Mouse (Mus musculus) brain, adult 2 months (tissue): ENCODE results near the gene Catsperz.

Experiments
- DNase-seq: peaks from one replicate; pipeline ENCODE4 v3.0.0; 2011; ENCODE audit warnings: low read depth, low spot score

Gene Catsperz

DNA sequence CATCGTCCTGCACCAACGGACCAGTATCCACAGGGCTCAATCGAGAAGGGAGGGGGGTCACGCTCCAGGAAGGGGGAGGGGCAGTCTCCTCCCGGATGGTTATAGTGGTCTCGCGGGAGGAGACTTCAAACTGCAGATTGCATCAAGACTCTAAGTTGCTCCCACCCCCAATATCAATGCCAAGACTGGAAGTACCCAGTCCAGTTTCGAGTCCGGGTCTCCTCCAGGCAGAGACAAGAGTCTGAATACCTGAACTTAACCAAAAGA lies at the start of gene Catsperz:
Gene Catsperz (minus strand): TSS at position 74 of the 267 bp plus-strand sequence.
- DNase-seq: no peak

DNA sequence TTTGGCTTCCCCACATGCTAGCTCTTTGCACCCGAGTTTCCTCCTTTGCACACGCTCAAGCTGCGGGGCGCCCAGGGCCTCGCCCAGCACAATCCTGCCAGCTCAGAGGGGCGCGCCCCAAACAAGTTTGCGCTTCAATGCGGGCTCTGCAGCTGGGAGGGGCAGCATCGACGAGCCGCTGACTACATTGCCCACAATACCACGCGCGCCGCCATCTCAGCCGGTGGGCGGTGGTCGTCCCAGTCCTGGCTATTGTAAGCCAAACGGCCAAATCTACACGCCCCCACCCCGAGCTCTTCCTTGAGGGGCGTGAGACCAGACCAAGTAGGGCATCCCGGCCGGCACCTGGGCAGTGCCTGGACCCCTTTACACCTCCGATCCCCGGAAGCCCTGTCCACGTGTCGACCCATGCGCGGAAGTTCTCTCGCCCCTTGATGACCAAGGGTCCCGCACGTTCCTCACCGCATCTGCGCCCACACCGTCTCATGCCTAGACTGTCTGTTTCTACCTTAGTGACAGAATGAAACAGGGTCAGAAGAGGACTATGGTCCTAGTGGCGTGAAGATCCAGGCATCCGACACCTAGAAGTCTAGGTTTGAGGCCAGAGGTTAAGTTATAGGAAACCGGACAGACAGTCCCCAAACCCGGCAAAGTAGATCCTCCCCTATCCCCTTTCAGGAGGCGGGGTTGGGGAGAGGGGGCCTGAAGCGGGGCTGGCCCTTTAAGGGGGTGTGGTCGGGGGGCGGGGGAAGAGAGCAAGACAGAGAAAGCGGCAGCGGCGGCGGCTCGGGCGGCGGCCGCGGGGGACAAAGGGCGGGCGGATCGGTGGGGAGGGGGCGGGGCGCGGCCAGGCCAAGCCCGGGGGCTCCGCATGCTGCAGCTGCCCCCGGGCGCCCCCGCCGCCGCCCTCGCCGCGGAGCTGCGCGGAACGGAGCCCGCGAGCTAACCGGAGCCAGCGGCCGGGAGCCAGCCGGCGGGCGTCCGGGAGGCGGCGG lies 49.3 kb upstream of the Catsperz start, which contains the start of gene Ppp1r14b:
Gene Ppp1r14b (plus strand): TSS at position 758 of the 995 bp plus-strand sequence.
- peak; percentile 71 for DNase-seq

- DNase-seq: no peak
Observed at GRCm38 (mm10) chr19:6973581-6974190, 48.5 kb upstream of the Catsperz start.

DNA sequence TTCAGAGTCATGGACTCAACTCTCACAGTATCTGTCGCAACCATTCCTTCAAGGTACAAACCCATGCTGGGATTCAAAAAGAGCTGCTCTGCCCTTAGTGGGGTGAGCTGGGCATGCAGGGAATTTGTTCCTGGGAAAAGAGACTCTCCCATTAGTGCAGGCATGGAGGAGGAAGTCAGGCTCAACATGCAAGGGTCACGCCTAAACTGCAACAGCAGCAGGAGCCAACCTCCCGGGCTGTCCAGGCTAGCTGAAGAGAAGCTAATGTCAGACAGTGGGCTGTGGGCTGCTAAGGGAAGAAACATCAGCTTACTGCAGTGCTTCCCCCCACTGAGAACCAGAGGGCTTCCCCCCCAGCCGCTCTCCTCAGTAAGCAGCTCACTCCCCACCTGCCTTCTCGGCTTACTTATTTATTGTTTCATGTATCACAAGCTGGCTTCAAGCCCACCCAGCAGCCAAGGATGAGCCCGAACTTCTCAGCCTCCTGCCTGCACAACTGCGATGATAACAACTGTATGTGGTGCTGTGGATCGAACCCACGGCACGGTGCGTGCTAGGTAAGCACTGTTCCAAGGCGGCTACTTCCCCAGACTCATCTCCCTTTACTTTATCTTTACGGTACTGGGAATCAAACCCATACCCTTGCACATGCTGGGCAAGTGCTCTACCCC lies 47.2 kb upstream of the Catsperz start:
- no peak for DNase-seq

DNA sequence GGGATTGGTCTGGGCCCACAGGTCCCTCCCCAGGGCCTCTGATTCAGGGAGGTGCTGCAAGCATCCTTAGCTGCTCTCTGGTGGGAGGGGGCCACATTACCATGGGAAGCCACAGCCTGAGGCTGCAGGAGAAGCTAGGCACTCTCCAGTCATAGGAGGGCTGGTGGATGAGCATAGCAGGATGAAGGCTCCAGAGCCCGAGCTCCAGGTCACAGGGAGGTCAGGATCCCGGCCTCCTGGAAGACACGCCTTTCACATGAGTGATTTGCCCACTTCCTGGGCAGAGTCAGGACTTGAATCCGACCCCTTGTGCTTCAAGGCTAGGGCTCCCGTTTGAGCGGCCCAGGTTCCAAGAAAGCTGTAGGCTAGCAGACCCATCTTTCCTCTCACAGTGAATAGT lies 46.5 kb upstream of the Catsperz start:
- no peak for DNase-seq

GRCm38 (mm10) chr19:6970460-6971085 lies 45.4 kb upstream of the Catsperz start:
- no peak for DNase-seq

DNA sequence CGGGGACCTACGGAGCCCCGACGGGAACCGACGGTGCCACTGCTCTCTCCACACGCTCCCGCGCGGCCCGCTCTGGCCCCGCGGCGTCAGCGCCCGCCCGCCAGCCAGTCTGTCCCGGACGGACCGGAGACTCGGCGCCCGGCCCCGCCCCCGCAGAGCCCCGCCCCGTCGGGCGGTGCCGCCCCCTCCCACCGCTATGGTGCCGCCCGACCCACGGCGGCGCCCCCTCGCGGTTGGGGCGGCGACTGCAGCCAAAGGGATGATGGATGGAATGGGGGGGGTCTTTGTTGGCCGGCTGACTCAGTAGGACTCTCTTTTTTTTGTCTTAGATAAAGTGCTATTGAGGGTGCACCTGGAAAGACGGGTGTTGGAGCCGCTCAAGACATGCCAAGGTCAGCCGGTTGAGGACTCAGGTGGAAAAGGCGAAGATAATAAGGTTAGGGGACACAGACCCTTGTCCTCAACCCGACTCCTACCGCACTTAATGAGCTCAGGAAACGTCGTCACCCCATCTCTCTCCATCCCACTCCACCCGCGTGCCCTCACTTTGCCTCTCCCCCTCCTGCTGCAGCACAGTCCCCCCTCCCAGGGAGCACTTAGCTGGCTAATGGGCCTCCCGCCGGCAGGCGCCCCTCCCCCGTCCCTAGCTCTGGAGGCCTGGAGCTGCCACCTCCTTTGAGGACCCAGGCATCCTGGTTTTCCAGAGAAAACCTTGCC lies 44.6 kb upstream of the Catsperz start:
- peak; percentile 39 for DNase-seq

DNA sequence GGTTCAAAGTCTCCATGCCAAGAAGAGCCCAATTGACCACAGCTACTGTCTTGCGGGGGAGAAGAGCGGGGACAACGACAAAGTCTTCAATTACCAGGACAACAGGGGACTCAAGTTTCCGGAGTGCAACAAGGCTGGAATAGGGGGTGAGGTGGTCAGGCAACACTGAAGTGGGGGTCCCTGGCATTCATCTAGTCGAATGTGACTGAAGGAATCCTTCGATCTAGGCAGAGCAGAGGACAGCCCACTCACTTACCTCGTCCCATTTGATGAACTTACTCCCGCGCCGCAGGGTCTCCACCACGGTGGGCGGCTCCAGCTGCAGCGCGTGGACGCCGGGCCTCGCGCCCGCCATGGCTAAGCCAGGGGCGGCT lies 44.1 kb upstream of the Catsperz start:
- DNase-seq: no peak

GRCm38 (mm10) chr19:6968491-6969271 lies 43.5 kb upstream of the Catsperz start:
- DNase-seq: no peak

- DNase-seq: no peak
Observed at GRCm38 (mm10) chr19:6956461-6956860, 31.3 kb upstream of the Catsperz start.

DNA sequence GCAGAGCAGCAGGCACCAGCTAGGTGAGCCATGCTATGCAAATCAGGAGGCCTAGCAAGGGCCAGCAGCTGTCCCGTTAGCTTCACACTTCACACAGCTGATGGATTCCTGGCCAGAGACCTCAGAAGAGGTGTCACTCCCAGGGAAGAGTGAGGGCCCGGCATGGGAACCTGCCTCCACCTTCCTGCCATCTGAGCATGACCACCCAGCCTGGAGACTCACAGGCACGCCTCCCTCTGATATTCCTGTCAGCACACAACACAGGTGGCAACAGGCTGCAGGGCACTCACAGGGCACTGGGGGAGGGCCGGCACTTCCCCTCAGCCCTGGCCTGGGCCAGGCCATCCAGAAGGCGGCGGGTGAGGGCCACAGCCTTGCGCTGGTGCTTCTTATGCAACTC lies 30.2 kb upstream of the Catsperz start:
- no peak for DNase-seq

DNA sequence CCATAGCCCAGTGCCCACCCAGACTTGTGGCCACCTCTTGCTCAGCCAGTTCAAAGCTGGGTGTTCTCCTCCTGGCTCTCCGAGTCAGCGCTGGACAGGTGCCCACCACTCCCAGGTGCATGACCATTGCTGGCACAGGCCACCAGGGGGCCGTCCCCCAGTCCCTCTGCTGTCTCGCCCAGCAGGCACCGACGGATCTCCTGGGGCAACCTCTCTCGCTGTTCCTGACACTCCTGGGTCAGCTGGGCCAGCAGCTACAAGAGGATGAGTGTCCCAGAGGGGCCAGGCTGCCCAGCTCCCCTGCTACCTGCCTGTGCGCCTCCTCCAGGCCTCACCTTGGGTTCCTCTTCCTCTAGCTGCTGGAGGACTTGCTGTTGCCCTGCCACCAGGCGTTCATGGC lies 28.9 kb upstream of the Catsperz start:
- no peak for DNase-seq

DNA sequence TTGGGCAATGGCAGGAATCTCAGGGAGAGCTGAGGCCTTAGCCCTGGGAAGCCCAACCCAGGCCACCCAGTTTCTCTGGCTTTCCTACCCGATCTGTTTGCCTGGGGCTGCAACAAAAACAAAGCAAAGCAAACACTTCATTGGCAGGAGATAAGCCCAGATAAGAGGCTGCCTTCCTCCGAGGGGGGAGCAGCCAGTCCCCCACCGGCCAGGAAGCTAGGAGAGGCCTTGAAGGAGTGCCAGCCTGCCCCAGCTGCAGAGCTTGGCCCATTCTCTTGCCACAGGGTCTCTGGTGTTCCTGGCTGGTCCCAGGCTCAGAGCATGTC lies 27.5 kb upstream of the Catsperz start:
- no peak for DNase-seq

DNA sequence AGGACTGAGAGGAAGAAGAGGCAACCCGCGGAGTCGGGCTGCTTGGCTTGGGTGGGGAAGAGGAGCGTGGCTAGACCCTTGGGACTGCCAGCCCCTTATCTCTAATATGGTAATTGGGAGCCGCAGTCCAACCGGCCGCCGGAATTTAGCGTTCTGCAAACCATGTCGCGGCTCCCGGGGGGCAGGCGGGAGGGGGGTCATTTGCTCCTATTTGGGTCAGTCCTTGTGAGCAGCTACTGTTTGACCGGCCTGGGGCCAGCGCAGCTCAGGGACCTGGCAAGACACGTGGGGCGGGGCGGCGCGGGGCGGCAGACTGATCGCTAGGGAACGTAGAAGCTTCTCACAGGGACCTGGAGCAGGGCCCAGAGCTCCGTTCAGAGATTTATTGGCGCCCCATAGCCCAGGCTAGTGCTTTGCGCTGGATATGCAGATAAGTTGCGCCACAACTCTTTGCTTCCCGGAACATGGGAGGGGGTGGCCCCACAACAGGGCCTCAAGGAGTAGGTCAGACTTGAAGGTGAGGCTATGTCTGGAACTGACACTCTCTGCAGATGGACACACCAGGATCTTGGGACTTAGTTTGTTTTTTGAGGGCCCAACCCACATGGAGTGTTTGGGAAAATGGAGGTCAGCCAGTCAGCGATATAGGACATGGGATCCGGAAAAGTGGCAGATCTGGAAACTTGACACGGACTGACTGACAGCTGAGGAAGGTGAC lies 27.0 kb upstream of the Catsperz start:
- DNase-seq: peak; percentile 77

DNA sequence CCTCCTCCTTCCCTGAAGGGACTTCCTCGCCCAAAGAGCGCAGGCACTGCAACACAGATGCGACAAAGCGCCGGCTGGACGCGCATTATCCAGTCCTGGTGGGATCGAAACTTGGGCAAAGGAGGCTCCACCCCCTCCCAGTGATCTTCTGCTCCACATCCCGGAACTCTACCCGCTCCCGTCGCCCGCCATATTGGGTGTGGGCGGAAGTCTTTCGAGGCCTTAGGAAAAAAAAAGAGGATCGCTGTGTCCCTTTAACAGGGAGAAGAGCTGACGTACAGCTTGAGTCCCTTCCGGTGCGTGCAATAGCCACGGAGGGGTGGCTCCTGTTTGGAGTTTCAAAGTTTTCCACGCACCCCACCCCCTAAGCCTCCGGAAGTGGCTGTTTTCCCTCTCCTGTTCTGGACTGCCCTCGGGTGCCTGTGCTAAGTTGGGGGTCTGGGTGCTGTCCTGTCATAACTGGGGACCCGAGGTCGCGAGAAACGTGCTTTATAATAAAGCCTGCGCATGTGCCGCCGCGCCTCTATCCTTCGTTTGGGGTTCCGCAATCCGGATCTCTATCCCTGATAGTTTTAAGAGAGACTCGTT lies 26.3 kb upstream of the Catsperz start:
- peak; percentile 98 for DNase-seq

- DNase-seq: peak; percentile 91
Observed at GRCm38 (mm10) chr19:6950613-6951153, 25.5 kb upstream of the Catsperz start.

GRCm38 (mm10) chr19:6949951-6950350 lies 24.8 kb upstream of the Catsperz start:
- no peak for DNase-seq

DNA sequence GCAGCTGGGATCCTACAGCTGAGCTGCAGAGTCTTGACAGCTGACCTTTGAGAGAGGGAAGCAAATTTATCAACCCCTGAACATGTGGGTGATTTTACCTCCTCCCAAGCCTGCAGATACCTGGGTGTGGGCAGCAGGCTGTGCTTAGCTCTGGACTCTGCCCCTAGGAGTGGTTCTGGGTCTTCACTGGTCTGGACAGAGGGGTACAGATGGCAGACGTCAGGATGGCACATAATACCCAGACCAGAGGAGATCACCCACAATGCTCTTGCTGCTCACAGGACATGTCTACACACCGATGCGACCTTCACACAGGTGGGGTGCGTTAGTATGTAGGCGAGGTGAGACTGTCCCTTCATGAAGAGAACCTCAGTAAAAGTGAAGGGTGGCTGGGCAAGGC lies 24.4 kb upstream of the Catsperz start:
- no peak for DNase-seq

- DNase-seq: peak; percentile 92
Observed at GRCm38 (mm10) chr19:6948186-6948585, 23.0 kb upstream of the Catsperz start.
